Mouse (Mus musculus) spleen, postnatal 0 days (tissue): ENCODE data around the gene Gm9195. TPM values are rescaled to one million over a fixed set of nuclear protein-coding genes. Genes with fewer than 3 reads are reported as not detected.

Source experiments
- polyA plus RNA-seq: library from polyadenylated mRNA; unstranded; fragments of >200 nt; fragmentation: Nextera tagmentation; extraction: Ambion mirVana; gene quantifications from 2 replicates; pipeline ENCODE4 v1.2.1, GENCODE M21; 2015

Gene Gm9195
- not detected in 2 replicates for polyA plus RNA-seq

DNA sequence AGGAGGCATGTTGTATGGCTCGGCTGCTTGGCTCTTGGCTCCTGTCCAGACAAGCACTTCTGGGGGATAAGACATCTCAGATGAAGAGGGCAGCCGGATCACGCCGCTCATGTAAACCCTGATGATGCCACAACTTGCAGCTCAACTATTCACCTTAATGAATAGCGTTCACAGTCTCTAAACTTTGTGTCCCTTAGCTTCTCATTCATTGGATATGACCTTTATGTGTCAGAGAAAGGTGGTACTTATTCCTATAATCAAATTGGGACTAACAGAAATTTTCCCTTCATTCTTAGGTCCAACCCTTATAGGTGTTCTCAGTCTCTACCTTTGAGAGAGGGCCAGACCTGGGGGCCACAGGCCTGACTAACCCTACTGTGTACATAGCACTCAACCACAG is at the start of gene Gm9195:
TSS of gene Gm9195 (minus strand) at position 101 of the 400 bp plus-strand sequence.

Other genes with a start within 250 kb of the Gm9195 start
- 11.8 and 15.1 TPM in 2 replicates for gene Fndc3a, start 218.2 kb upstream of the Gm9195 start, polyA plus RNA-seq